Mouse (Mus musculus): ENCODE data around the gene Eid2. TPM values are rescaled to one million over a fixed set of nuclear protein-coding genes. Genes with fewer than 3 reads are reported as not detected.

Gene Eid2
- total and polyA plus RNA-seq, 3 experiments: not detected

GRCm38 (mm10) chr7:28254591-28254990 lies 13.1 kb upstream of the Eid2 start:
- Histone ChIP-seq H3K27me3 (ENCODE audit: control insufficient read depth in 1 of 2, insufficient read depth in 2 of 2, low read length in 2 of 2) (no peaks in the 10 kb centered on the region), H3K27ac (ENCODE audit: control insufficient read depth, low read depth, low read length) (peak overlapping the region; percentile 96)

GRCm38 (mm10) chr7:28255476-28255875 lies 12.2 kb upstream of the Eid2 start:
- H3K9me3 ChIP-seq (replicated peaks; ENCODE audit: insufficient read depth, low read length): no peaks in the 10 kb centered on the region
- peak; percentile 61 for DNase-seq (ENCODE audit: low read depth, low spot score)
- peak overlapping the region; percentile 96 for H3K27ac ChIP-seq (ENCODE audit: control insufficient read depth, low read depth, low read length)
- no peaks in the 10 kb centered on the region for H3K27me3 ChIP-seq (ENCODE audit: control insufficient read depth in 1 of 2, insufficient read depth in 2 of 2, low read length in 2 of 2)
- H3K4me3 ChIP-seq (ENCODE audit: control insufficient read depth in 1 of 2, insufficient read depth in 1 of 2, low read depth in 2 of 2, low read length in 2 of 2): no peak overlapping the region
- peaks cover 0 to 5% of the 10 kb centered on the region in 2 experiments; a peak in 2 of 4 replicates for H3K36me3 ChIP-seq (ENCODE audit: control insufficient read depth in 1 of 2, insufficient read depth in 2 of 2, low read length in 2 of 2)
- TF ChIP-seq GATA1 (IDR thresholded peaks at IDR 0.05; ENCODE audit: low read depth, low read length): no peak
- no peak for TF ChIP-seq TCF12 (IDR thresholded peaks at IDR 0.05; ENCODE audit: low read depth, low read length)
- TF ChIP-seq RCOR1 (IDR thresholded peaks at IDR 0.05; ENCODE audit: low read depth, low read length): no peak
- no peak for TF ChIP-seq SMC3 (IDR thresholded peaks at IDR 0.05; ENCODE audit: low read depth, low read length)
- TF ChIP-seq ZC3H11A (IDR thresholded peaks at IDR 0.05; ENCODE audit: low read depth, low read length): no peak
- TF ChIP-seq GABPA (IDR thresholded peaks at IDR 0.05; ENCODE audit: low read depth, low read length): no peak
- no peak for TF ChIP-seq TBP (IDR thresholded peaks at IDR 0.05; ENCODE audit: low read depth, low read length)
- peak; percentile 32 for TF ChIP-seq RAD21 (IDR thresholded peaks at IDR 0.05; ENCODE audit: low read depth, low read length)
- peak; percentile 62 to 73 (median 65) for TF ChIP-seq CTCF (IDR thresholded peaks at IDR 0.05 in 2 of 3, conservative IDR thresholded peaks at IDR 0.05 in 1 of 3; ENCODE audit: control insufficient read depth in 1 of 3, insufficient read depth in 1 of 3, low read depth in 2 of 3, low read length in 3 of 3, poor library complexity in 1 of 3, severe bottlenecking in 1 of 3)
- no peak overlapping the region for H3K9ac ChIP-seq (ENCODE audit: control insufficient read depth, low read depth, low read length, poor library complexity, severe bottlenecking)
- H3K79me2 ChIP-seq (ENCODE audit: control insufficient read depth, insufficient read depth, low read length, poor library complexity): no peaks in the 10 kb centered on the region
- peaks cover 0 to 12% of the 10 kb centered on the region in 2 experiments; a peak in 1 of 4 replicates for H3K4me1 ChIP-seq (ENCODE audit: control insufficient read depth in 1 of 2, insufficient read depth in 2 of 2, low read length in 2 of 2)

More at GRCm38 (mm10) chr7:28254591-28254990, 13.1 kb upstream of the Eid2 start:
- Histone ChIP-seq H3K79me2 (ENCODE audit: control insufficient read depth, insufficient read depth, low read length, poor library complexity) (no peaks in the 10 kb centered on the region), H3K9ac (ENCODE audit: control insufficient read depth, low read depth, low read length, poor library complexity, severe bottlenecking) (no peak overlapping the region), H3K36me3 (ENCODE audit: control insufficient read depth in 1 of 2, insufficient read depth in 2 of 2, low read length in 2 of 2) (peaks cover 0 to 5% of the 10 kb centered on the region in 2 experiments; a peak in 2 of 4 replicates), H3K4me1 (ENCODE audit: control insufficient read depth in 1 of 2, insufficient read depth in 2 of 2, low read length in 2 of 2) (peaks cover 0 to 12% of the 10 kb centered on the region in 2 experiments; a peak in 1 of 4 replicates), H3K4me3 (ENCODE audit: control insufficient read depth in 1 of 2, insufficient read depth in 1 of 2, low read depth in 2 of 2, low read length in 2 of 2) (no peak overlapping the region), H3K9me3 (replicated peaks; ENCODE audit: insufficient read depth, low read length) (no peaks in the 10 kb centered on the region)
- DNase-seq (ENCODE audit: low read depth, low spot score): peak; percentile 85
- TF ChIP-seq ZNF384 (IDR thresholded peaks at IDR 0.05; ENCODE audit: low read depth, low read length) (peak; percentile 100), EP300 (IDR thresholded peaks at IDR 0.05; ENCODE audit: low read depth in 1 of 2, low read length in 2 of 2) (peak; percentile 99 to 100), POLR2AphosphoS2 (IDR thresholded peaks at IDR 0.05; ENCODE audit: low read length) (no peak), MYB (IDR thresholded peaks at IDR 0.05; ENCODE audit: low read depth, low read length) (peak; percentile 70; the same call in 1 of the 2 replicates), GATA1 (IDR thresholded peaks at IDR 0.05; ENCODE audit: low read depth, low read length) (peak; percentile 100), SIN3A (IDR thresholded peaks at IDR 0.05; ENCODE audit: low read length) (peak; percentile 91), HCFC1 (IDR thresholded peaks at IDR 0.05; ENCODE audit: low read depth, low read length) (no peak), RCOR1 (IDR thresholded peaks at IDR 0.05; ENCODE audit: low read depth, low read length) (peak; percentile 99), ETS1 (IDR thresholded peaks at IDR 0.05; ENCODE audit: low read depth, low read length) (peak; percentile 96), TCF12 (IDR thresholded peaks at IDR 0.05; ENCODE audit: low read depth, low read length) (peak; percentile 100), BHLHE40 (IDR thresholded peaks at IDR 0.05; ENCODE audit: borderline replicate concordance, low read depth, low read length) (0 out of 2 replicates have a peak, but pooled peaks have one; percentile 29), TBP (IDR thresholded peaks at IDR 0.05; ENCODE audit: low read depth, low read length) (no peak), CTCF (IDR thresholded peaks at IDR 0.05 in 2 of 3, conservative IDR thresholded peaks at IDR 0.05 in 1 of 3; ENCODE audit: control insufficient read depth in 1 of 3, insufficient read depth in 1 of 3, low read depth in 2 of 3, low read length in 3 of 3, poor library complexity in 1 of 3, severe bottlenecking in 1 of 3) (no peak), TAL1 (IDR thresholded peaks at IDR 0.05; ENCODE audit: low read length) (peak; percentile 83), MAZ (IDR thresholded peaks at IDR 0.05; ENCODE audit: low read depth, low read length) (no peak)
